Mouse (Mus musculus): ENCODE results near the gene Klk1b9. TPM values are rescaled to one million over a fixed set of nuclear protein-coding genes. Genes with fewer than 3 reads are reported as not detected.
"Not testable (repeated sequence)": the region's sequence is repeated elsewhere in the genome, so short reads cannot be mapped to it uniquely, and the experiment has no call there.

Klk1b9 gene
- total RNA-seq, 1 experiment, result not detected

DNA sequence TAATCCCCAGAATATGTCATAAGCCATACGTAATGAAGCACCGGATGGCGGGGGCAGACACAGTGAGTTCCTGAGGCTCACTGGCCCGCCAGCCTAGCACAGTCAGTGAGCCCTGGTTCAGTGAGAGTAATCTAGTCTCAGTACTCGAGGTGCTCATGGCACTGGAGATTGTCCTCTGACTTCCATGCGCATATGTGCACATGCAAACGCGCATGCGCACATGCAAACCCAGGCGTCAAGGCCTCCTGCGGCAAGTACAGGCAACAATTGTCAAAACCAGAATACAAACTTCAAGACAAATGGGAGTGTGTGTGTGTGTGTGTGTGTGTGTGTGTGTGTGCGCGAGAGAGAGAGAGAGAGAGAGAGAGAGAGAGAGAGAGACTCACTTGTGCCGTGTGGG is 39.3 kb upstream of the Klk1b9 start:
- in situ Hi-C loops (cut with MboI; ENCODE audit: low sequenced_read_pairs in 2 of 2, unreplicated experiment in 2 of 2), result loop anchor here in 1 of 2 experiments (25.0 kb wide), 1 partner anchor 101 kb away; no protein-coding TSS in a partner anchor
- H3K4me1 ChIP-seq (ENCODE audit: control insufficient read depth in 2 of 2, insufficient read depth in 2 of 2, low read length in 2 of 2, poor library complexity in 1 of 2), result no peaks in the 10 kb centered on the region
- H3K9ac ChIP-seq (ENCODE audit: insufficient read depth, low read depth, low read length, poor library complexity, severe bottlenecking), result no peak overlapping the region
- H3K9me3 ChIP-seq (ENCODE audit: control insufficient read depth, insufficient read depth, low read depth, low read length), result no peaks in the 10 kb centered on the region
- TF ChIP-seq ZNF384 (IDR thresholded peaks at IDR 0.05; ENCODE audit: low read depth, low read length) (no peak), ZC3H11A (IDR thresholded peaks at IDR 0.05; ENCODE audit: borderline replicate concordance, low read depth, low read length) (no peak), HCFC1 (IDR thresholded peaks at IDR 0.05; ENCODE audit: borderline replicate concordance, insufficient read depth, low read length) (no peak), CHD2 (IDR thresholded peaks at IDR 0.05; ENCODE audit: low read depth, low read length) (no peak), MAFK (IDR thresholded peaks at IDR 0.05; ENCODE audit: insufficient read depth, low read depth, low read length) (no peak)
- no peak overlapping the region for H3K27ac ChIP-seq (ENCODE audit: insufficient read depth, low read depth, low read length, poor library complexity, severe bottlenecking)
- DNase-seq (ENCODE audit: low read depth, low spot score), result no peak
- no peak overlapping the region for H3K4me3 ChIP-seq (ENCODE audit: insufficient read depth in 1 of 2, low read depth in 1 of 2, low read length in 2 of 2, poor library complexity in 1 of 2, severe bottlenecking in 1 of 2)
- no peaks in the 10 kb centered on the region for H3K36me3 ChIP-seq (ENCODE audit: control insufficient read depth, insufficient read depth, low read length, poor library complexity, severe bottlenecking)

DNA sequence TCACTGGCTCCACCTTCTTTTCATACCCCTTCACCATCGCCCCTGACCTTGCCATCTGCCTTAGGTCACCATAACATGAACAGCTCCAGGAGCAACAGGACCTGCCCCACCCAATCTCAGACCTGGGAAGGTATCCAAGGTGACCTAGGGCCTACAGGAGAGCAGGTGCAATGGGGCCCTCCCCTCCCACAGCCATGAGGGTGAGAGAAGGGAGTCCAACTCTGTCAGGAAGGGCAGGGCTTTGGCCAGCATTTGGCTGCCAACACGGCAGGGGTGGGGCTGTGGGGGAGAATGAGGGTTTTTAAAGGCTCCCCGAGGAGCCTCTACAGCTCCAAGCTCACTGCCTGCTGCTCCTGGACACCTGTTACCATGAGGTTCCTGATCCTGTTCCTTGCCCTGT is 33.6 kb upstream of the Klk1b9 start:
- not testable (repeated sequence) for H3K9me3 ChIP-seq (ENCODE audit: control insufficient read depth, insufficient read depth, low read depth, low read length); H3K36me3 ChIP-seq (ENCODE audit: control insufficient read depth, insufficient read depth, low read length, poor library complexity, severe bottlenecking); H3K4me3 ChIP-seq (ENCODE audit: insufficient read depth in 1 of 2, low read depth in 1 of 2, low read length in 2 of 2, poor library complexity in 1 of 2, severe bottlenecking in 1 of 2); H3K4me1 ChIP-seq (ENCODE audit: control insufficient read depth in 2 of 2, insufficient read depth in 2 of 2, low read length in 2 of 2, poor library complexity in 1 of 2); DNase-seq (ENCODE audit: low read depth, low spot score); H3K27ac ChIP-seq (ENCODE audit: insufficient read depth, low read depth, low read length, poor library complexity, severe bottlenecking); H3K9ac ChIP-seq (ENCODE audit: insufficient read depth, low read depth, low read length, poor library complexity, severe bottlenecking)
- in situ Hi-C loops (cut with MboI; ENCODE audit: low sequenced_read_pairs in 2 of 2, unreplicated experiment in 2 of 2), result loop anchor here in 1 of 2 experiments (25.0 kb wide), 1 partner anchor 95 kb away; no protein-coding TSS in a partner anchor

DNA sequence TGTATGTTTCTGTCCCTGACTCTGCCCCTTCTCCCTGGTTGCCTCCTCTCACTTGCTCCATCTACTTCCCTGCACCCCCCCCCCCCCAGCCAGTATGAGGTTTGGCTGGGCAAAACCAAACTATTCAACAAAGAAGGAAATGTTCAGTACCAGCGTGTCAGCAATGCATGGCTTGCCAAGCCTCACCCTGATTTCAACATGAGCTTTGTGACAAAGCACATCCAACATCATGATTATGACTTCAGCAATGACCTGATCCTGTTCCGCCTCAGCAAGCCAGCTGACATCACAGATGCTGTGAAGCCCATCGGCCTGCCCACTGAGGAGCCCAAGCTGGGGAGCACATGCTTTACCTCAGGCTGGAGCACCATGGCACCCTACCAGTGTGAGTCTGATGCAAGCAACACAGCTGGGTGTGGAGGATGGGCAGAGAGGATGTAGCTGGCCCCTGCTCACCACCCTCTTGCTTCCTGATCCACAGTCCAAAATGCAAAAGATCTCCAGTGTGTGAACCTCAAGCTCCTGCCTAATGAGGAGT is 31.1 kb upstream of the Klk1b9 start:
- TF ChIP-seq MAFK (IDR thresholded peaks at IDR 0.05; ENCODE audit: insufficient read depth, low read depth, low read length) (no peak), ZNF384 (IDR thresholded peaks at IDR 0.05; ENCODE audit: low read depth, low read length) (no peak), HCFC1 (IDR thresholded peaks at IDR 0.05; ENCODE audit: borderline replicate concordance, insufficient read depth, low read length) (no peak), CHD2 (IDR thresholded peaks at IDR 0.05; ENCODE audit: low read depth, low read length) (no peak), ZC3H11A (IDR thresholded peaks at IDR 0.05; ENCODE audit: borderline replicate concordance, low read depth, low read length) (no peak)
- no peaks in the 10 kb centered on the region for H3K4me1 ChIP-seq (ENCODE audit: control insufficient read depth in 2 of 2, insufficient read depth in 2 of 2, low read length in 2 of 2, poor library complexity in 1 of 2)
- H3K36me3 ChIP-seq (ENCODE audit: control insufficient read depth, insufficient read depth, low read length, poor library complexity, severe bottlenecking), result no peaks in the 10 kb centered on the region
- H3K4me3 ChIP-seq (ENCODE audit: insufficient read depth in 1 of 2, low read depth in 1 of 2, low read length in 2 of 2, poor library complexity in 1 of 2, severe bottlenecking in 1 of 2), result no peak overlapping the region
- no peak overlapping the region for H3K27ac ChIP-seq (ENCODE audit: insufficient read depth, low read depth, low read length, poor library complexity, severe bottlenecking)
- H3K9me3 ChIP-seq (ENCODE audit: control insufficient read depth, insufficient read depth, low read depth, low read length), result no peaks in the 10 kb centered on the region; the same call in 1 of the 2 replicates
- DNase-seq (ENCODE audit: low read depth, low spot score), result no peak
- in situ Hi-C loops (cut with MboI; ENCODE audit: low sequenced_read_pairs in 2 of 2, unreplicated experiment in 2 of 2), result loop anchor here in 1 of 2 experiments (25.0 kb wide), 1 partner anchor 93 kb away; no protein-coding TSS in a partner anchor
- H3K9ac ChIP-seq (ENCODE audit: insufficient read depth, low read depth, low read length, poor library complexity, severe bottlenecking), result no peak overlapping the region

DNA sequence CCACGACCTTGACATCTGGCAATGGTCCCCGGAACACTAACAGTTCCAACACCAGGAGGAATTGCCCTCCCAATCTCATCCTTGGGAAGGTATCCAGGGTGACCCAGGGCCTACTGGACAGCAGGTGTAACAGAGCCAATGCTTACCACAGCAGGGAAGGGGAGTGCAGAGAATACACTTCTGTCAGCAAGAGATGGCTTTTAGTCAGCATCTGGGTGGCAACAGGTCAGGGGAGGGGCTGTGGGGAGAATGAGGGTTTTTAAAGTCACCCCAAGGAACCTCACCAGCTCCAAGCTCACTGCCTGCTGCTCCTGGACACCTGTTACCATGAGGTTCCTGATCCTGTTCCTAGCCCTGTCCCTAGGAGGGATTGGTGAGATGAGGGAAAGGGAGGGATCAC is 25.5 kb upstream of the Klk1b9 start, which contains the start of gene Klk1b8:
Gene Klk1b8, plus strand, starts transcription at position 301 of the 400 bp plus-strand sequence.
- no peak for DNase-seq (ENCODE audit: low read depth, low spot score)
- Histone ChIP-seq H3K4me3 (ENCODE audit: insufficient read depth in 1 of 2, low read depth in 1 of 2, low read length in 2 of 2, poor library complexity in 1 of 2, severe bottlenecking in 1 of 2) (no peak within 1 kb of the TSS), H3K27ac (ENCODE audit: insufficient read depth, low read depth, low read length, poor library complexity, severe bottlenecking) (no peak within 1 kb of the TSS), H3K36me3 (ENCODE audit: control insufficient read depth, insufficient read depth, low read length, poor library complexity, severe bottlenecking) (no peaks in the 10 kb centered on the region), H3K4me1 (ENCODE audit: control insufficient read depth in 2 of 2, insufficient read depth in 2 of 2, low read length in 2 of 2, poor library complexity in 1 of 2) (no peaks in the 10 kb centered on the region), H3K9me3 (ENCODE audit: control insufficient read depth, insufficient read depth, low read depth, low read length) (no peaks in the 10 kb centered on the region; the same call in 1 of the 2 replicates), H3K9ac (ENCODE audit: insufficient read depth, low read depth, low read length, poor library complexity, severe bottlenecking) (no peak within 1 kb of the TSS)
- no peak for TF ChIP-seq ZNF384 (IDR thresholded peaks at IDR 0.05; ENCODE audit: low read depth, low read length)
- TF ChIP-seq CHD2 (IDR thresholded peaks at IDR 0.05; ENCODE audit: low read depth, low read length), result no peak
- TF ChIP-seq ZC3H11A (IDR thresholded peaks at IDR 0.05; ENCODE audit: borderline replicate concordance, low read depth, low read length), result no peak
- TF ChIP-seq MAFK (IDR thresholded peaks at IDR 0.05; ENCODE audit: insufficient read depth, low read depth, low read length), result no peak
- no peak for TF ChIP-seq HCFC1 (IDR thresholded peaks at IDR 0.05; ENCODE audit: borderline replicate concordance, insufficient read depth, low read length)
- in situ Hi-C loops (cut with MboI; ENCODE audit: low sequenced_read_pairs in 2 of 2, unreplicated experiment in 2 of 2), result loop anchor here in 1 of 2 experiments (25.0 kb wide), 1 partner anchor 262 kb away; the partner anchor contains the start of genes Klk1b4 and Klk1b5

DNA sequence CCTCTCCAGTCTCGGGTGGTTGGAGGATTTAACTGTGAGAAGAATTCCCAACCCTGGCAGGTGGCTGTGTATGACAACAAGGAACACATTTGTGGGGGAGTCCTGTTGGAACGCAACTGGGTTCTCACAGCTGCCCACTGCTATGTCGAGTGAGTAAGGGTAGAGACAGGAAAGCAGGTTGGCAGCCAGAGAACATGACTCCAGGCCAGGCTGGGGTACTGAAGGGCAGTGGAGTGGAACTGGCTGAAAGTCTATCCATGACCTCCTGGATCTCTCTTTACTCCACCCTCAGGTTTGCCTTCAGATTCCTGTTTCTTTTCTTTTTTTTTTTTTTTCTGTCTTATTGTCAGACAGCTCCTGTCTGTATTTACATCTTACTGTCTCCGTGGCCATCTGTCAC is 23.2 kb upstream of the Klk1b9 start:
- DNase-seq (ENCODE audit: low read depth, low spot score), result no peak
- in situ Hi-C loops (cut with MboI; ENCODE audit: low sequenced_read_pairs in 2 of 2, unreplicated experiment in 2 of 2), result loop anchor here in 1 of 2 experiments (25.0 kb wide), 1 partner anchor 260 kb away; the partner anchor contains the start of genes Klk1b4 and Klk1b5
- no peaks in the 10 kb centered on the region for H3K4me1 ChIP-seq (ENCODE audit: control insufficient read depth in 2 of 2, insufficient read depth in 2 of 2, low read length in 2 of 2, poor library complexity in 1 of 2)

More for the DNA sequence above, 23.2 kb upstream of the Klk1b9 start:
- TF ChIP-seq ZC3H11A (IDR thresholded peaks at IDR 0.05; ENCODE audit: borderline replicate concordance, low read depth, low read length) (no peak), CHD2 (IDR thresholded peaks at IDR 0.05; ENCODE audit: low read depth, low read length) (no peak), MAFK (IDR thresholded peaks at IDR 0.05; ENCODE audit: insufficient read depth, low read depth, low read length) (no peak), HCFC1 (IDR thresholded peaks at IDR 0.05; ENCODE audit: borderline replicate concordance, insufficient read depth, low read length) (no peak)
- Histone ChIP-seq H3K4me3 (ENCODE audit: insufficient read depth in 1 of 2, low read depth in 1 of 2, low read length in 2 of 2, poor library complexity in 1 of 2, severe bottlenecking in 1 of 2) (no peak overlapping the region), H3K9ac (ENCODE audit: insufficient read depth, low read depth, low read length, poor library complexity, severe bottlenecking) (no peak overlapping the region), H3K27ac (ENCODE audit: insufficient read depth, low read depth, low read length, poor library complexity, severe bottlenecking) (no peak overlapping the region), H3K9me3 (ENCODE audit: control insufficient read depth, insufficient read depth, low read depth, low read length) (no peaks in the 10 kb centered on the region), H3K36me3 (ENCODE audit: control insufficient read depth, insufficient read depth, low read length, poor library complexity, severe bottlenecking) (no peaks in the 10 kb centered on the region)

All from ES-E14 (cell line).